Mouse (Mus musculus) intestine, embryonic 14.5 days (tissue): ENCODE results near the gene Csnk1g1. TPM values are rescaled to one million over a fixed set of nuclear protein-coding genes. Genes with fewer than 3 reads are reported as not detected.

ENCODE experiments used
- ATAC-seq: fragments of 200-750 bp; cut with Nextera tagmentation; replicated peaks from 2 replicates; pipeline ENCODE4 v1.8.0; 2017; ENCODE audit warnings: low read depth, moderate number of reproducible peaks, moderate TSS enrichment, moderate library complexity; ENCODE audit not compliant: low FRiP score, low TSS enrichment
- DNase-seq: peaks from one replicate; pipeline ENCODE4 v3.0.0-alpha.2; 2018; ENCODE audit warnings: low spot score
- H3K27ac ChIP-seq: fragments of 300-500 bp; sonication (generic); 2 replicates; pipeline ENCODE4 v1.5.1; 2014; ENCODE audit warnings: low read depth, mild to moderate bottlenecking, control low read depth
- H3K27me3 ChIP-seq: fragments of 300-500 bp; sonication (generic); replicated peaks from 2 replicates; pipeline ENCODE4 v1.6.1; 2014; ENCODE audit warnings: low read length, control low read depth; ENCODE audit not compliant: control insufficient read depth, insufficient read depth
- H3K36me3 ChIP-seq: fragments of 300-500 bp; sonication (generic); 2 replicates; pipeline ENCODE4 v1.6.1; 2014; ENCODE audit warnings: low read length, control low read depth; ENCODE audit not compliant: control insufficient read depth, insufficient read depth
- H3K4me1 ChIP-seq: fragments of 300-500 bp; sonication (generic); replicated peaks from 2 replicates; pipeline ENCODE4 v1.6.1; 2014; ENCODE audit warnings: low read length, control low read depth, mixed read lengths; ENCODE audit not compliant: control insufficient read depth, insufficient read depth
- H3K4me2 ChIP-seq: fragments of 300-500 bp; sonication (generic); 2 replicates; pipeline ENCODE4 v1.6.1; 2014; ENCODE audit warnings: low read length
- H3K4me3 ChIP-seq: fragments of 300-500 bp; sonication (generic); 2 replicates; pipeline ENCODE4 v1.5.1; 2014; ENCODE audit warnings: low read depth, low read length, control low read depth, mixed read lengths
- H3K9ac ChIP-seq: fragments of 300-500 bp; sonication (generic); 2 replicates; pipeline ENCODE4 v1.6.1; 2014; ENCODE audit warnings: mild to moderate bottlenecking, low read length
- H3K9me3 ChIP-seq: fragments of 300-500 bp; sonication (generic); 2 replicates; pipeline ENCODE4 v1.6.1; 2016; ENCODE audit warnings: low read length, control low read depth; ENCODE audit not compliant: control insufficient read depth
- WGBS: fragments of 180-500 bp; shearing (Covaris S2); extraction: QIAGEN DNeasy Blood & Tissue Kit; methylation state at CpG from one replicate; pipeline ENCODE4 v1.1.7; 2014; 5-methylcytosine and 5-hydroxymethylcytosine counted together
- polyA plus RNA-seq: library from polyadenylated mRNA; unstranded; fragments of >200 nt; fragmentation: Nextera tagmentation; extraction: Ambion mirVana; gene quantifications from 2 replicates; pipeline ENCODE4 v1.2.1, GENCODE M21; 2014

Gene Csnk1g1
- polyA plus RNA-seq, 1 experiment from 2014 or later = 18.6 TPM

DNA sequence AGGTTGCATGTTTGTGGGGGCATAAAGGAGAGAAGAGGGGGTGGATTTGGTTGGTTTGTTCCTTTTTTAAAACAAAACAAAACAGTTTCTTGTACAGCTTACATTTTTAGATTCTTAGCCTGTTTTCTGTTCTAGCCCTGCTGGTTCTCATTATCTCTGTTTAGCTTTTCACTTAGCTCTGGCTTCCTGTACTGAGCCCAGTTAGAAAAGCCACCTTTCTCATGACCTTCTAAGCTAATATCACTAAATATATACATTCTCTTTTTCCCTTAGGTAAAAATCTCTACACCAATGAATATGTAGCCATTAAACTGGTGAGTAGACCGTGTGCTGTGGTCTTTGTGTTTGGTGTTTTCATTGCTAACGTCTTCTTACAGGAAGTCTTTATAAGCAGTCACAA, 64.5 kb downstream of the Csnk1g1 start:
- H3K27me3 ChIP-seq = no peaks in the 10 kb centered on the region
- H3K27ac ChIP-seq = no peak overlapping the region
- WGBS = 68% methylated on average over 2 of the region's 2 CpGs
- H3K4me2 ChIP-seq = no peak overlapping the region
- H3K4me3 ChIP-seq = no peak overlapping the region
- ATAC-seq (no peak), DNase-seq (no peak)
- H3K9me3 ChIP-seq = no peaks in the 10 kb centered on the region
- no peak overlapping the region for H3K9ac ChIP-seq
- H3K4me1 ChIP-seq = no peaks in the 10 kb centered on the region
- no peaks in the 10 kb centered on the region for H3K36me3 ChIP-seq

- Histone ChIP-seq H3K27ac (no peak overlapping the region), H3K9me3 (no peaks in the 10 kb centered on the region), H3K9ac (no peak overlapping the region), H3K4me1 (no peaks in the 10 kb centered on the region), H3K4me3 (no peak overlapping the region), H3K36me3 (no peaks in the 10 kb centered on the region), H3K27me3 (no peaks in the 10 kb centered on the region), H3K4me2 (no peak overlapping the region)
- DNase-seq = no peak
- ATAC-seq = no peak
Measured at GRCm38 (mm10) chr9:65975886-65976285, 67.2 kb downstream of the Csnk1g1 start.

DNA sequence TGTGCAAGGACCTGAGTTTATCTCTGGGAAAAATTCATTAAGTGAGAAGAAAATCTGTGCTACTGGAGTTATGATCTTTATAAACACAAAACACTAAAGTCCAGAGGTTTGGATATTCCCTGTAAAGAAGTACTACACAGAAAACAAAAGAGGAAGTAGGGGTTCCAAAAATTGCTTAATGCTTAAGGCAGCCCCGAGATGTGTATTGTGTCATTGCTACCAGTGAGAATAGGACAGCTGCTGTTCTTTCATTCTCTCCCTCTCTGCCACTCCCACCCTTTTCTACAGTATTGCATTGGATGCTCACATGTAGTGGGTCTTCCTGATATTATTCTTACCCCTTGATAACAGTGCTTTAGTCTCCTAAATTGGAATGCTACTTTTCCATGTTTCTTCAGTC, 74.1 kb downstream of the Csnk1g1 start:
- DNase-seq (no peak), ATAC-seq (no peak)
- H3K27me3 ChIP-seq = no peaks in the 10 kb centered on the region
- no peaks in the 10 kb centered on the region for H3K36me3 ChIP-seq
- 87% methylated on average over 1 of the region's 1 CpGs for WGBS
- H3K27ac ChIP-seq = no peak overlapping the region
- no peaks in the 10 kb centered on the region for H3K4me1 ChIP-seq
- no peak overlapping the region for H3K4me3 ChIP-seq
- no peaks in the 10 kb centered on the region for H3K9me3 ChIP-seq
- no peak overlapping the region for H3K9ac ChIP-seq
- no peak overlapping the region for H3K4me2 ChIP-seq

DNA sequence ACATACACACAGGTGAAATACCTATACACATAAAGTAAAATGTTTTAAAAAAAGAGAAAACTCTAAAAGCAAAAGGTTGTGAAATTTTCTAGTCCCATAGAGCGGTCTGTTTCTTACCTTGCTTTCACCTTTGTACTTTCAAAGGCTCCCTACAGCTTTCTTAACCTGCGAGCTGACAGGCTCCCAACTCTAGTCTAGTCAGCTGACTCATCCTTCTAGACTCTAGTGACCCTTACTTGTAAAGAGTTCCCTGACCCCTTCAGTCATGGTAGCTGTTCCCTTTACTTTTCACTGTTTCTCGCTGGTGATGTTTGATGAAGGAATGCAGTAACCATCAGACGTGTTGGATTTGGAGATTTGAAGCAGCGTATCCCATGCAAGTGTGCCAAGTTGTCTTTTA, 78.3 kb downstream of the Csnk1g1 start:
- Histone ChIP-seq H3K4me1 (no peaks in the 10 kb centered on the region), H3K27me3 (no peaks in the 10 kb centered on the region), H3K9me3 (no peaks in the 10 kb centered on the region), H3K36me3 (no peaks in the 10 kb centered on the region), H3K4me3 (no peak overlapping the region), H3K9ac (no peak overlapping the region), H3K4me2 (no peak overlapping the region), H3K27ac (no peak overlapping the region)
- WGBS = 86% methylated on average over 5 of the region's 5 CpGs
- ATAC-seq = no peak
- no peak for DNase-seq

GRCm38 (mm10) chr9:65995603-65996376, 87.1 kb downstream of the Csnk1g1 start:
- H3K4me1 ChIP-seq = no peaks in the 10 kb centered on the region
- H3K4me2 ChIP-seq = no peak overlapping the region
- no peaks in the 10 kb centered on the region for H3K9me3 ChIP-seq
- ATAC-seq (no peak), DNase-seq (no peak)
- peaks cover 15% of the 10 kb centered on the region; the same call in 1 of the 2 replicates for H3K36me3 ChIP-seq
- WGBS = 93% methylated on average over 7 of the region's 7 CpGs
- H3K9ac ChIP-seq = no peak overlapping the region
- no peak overlapping the region for H3K4me3 ChIP-seq
- H3K27me3 ChIP-seq = no peaks in the 10 kb centered on the region
- no peak overlapping the region for H3K27ac ChIP-seq

GRCm38 (mm10) chr9:65998965-65999364, 90.2 kb downstream of the Csnk1g1 start:
- DNase-seq (no peak), ATAC-seq (no peak)
- Histone ChIP-seq H3K4me3 (no peak overlapping the region), H3K27me3 (no peaks in the 10 kb centered on the region), H3K36me3 (peaks cover 28% of the 10 kb centered on the region), H3K4me1 (no peaks in the 10 kb centered on the region), H3K4me2 (no peak overlapping the region), H3K9ac (no peak overlapping the region), H3K9me3 (no peaks in the 10 kb centered on the region), H3K27ac (no peak overlapping the region)
- WGBS = 64% methylated on average over 5 of the region's 5 CpGs

DNA sequence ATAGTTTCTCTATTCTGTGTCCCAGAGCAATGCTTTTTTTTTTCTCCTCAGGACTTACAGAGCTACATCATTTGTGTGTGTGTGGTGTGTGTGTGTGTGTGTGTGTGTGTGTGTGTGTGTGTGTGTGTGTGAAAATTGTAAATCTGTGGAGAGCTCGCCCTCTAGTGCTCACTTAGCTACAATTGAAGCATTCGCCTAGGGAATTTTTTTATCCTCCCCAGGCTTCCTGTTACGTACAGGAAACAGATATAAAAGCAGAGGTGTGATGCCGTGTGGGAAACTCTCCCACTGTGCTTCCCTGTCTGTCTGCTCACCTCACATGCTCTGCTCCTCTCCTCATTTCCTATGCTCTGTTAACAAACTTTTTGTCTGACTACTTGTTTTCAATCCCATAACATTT, 95.7 kb downstream of the Csnk1g1 start:
- H3K36me3 ChIP-seq = peaks cover 33% of the 10 kb centered on the region
- ATAC-seq = no peak
- no peaks in the 10 kb centered on the region for H3K4me1 ChIP-seq
- no peaks in the 10 kb centered on the region for H3K27me3 ChIP-seq
- H3K27ac ChIP-seq = no peak overlapping the region
- no peak overlapping the region for H3K9ac ChIP-seq
- no peak overlapping the region for H3K4me3 ChIP-seq
- H3K9me3 ChIP-seq = no peaks in the 10 kb centered on the region
- 33% methylated on average over 4 of the region's 4 CpGs for WGBS
- no peak overlapping the region for H3K4me2 ChIP-seq
- no peak for DNase-seq

GRCm38 (mm10) chr9:66007603-66008202, 99.0 kb downstream of the Csnk1g1 start:
- H3K27me3 ChIP-seq = no peaks in the 10 kb centered on the region
- no peak overlapping the region for H3K4me2 ChIP-seq
- no peak overlapping the region for H3K9ac ChIP-seq
- ATAC-seq (no peak), DNase-seq (no peak)
- H3K9me3 ChIP-seq = no peaks in the 10 kb centered on the region
- H3K4me1 ChIP-seq = no peaks in the 10 kb centered on the region
- no peak overlapping the region for H3K27ac ChIP-seq
- no peak overlapping the region for H3K4me3 ChIP-seq
- WGBS = 76% methylated on average over 7 of the region's 7 CpGs
- peaks cover 24% of the 10 kb centered on the region for H3K36me3 ChIP-seq

DNA sequence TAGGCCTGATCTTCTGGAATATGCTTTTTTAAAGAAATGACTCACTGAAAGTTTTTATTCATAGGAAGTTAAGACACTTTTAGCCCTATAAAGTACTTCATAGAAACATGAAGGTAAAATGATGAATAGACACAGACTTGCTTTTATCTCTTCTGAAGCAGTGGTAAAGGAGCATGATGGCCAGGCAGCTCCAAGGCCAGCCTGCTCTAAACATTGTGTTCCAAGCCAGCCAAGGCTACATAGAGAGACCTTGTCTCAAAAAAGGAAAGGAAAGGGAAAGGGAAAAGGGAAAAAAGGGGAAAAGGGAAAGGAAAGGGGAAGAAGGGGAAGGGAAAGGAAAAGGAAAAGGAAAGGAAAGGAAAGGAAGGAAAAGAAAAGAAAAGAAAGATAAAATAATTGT, 111.9 kb downstream of the Csnk1g1 start:
- DNase-seq (no peak), ATAC-seq (no peak)
- Histone ChIP-seq H3K4me3 (no peak overlapping the region), H3K9me3 (no peaks in the 10 kb centered on the region), H3K4me1 (no peaks in the 10 kb centered on the region), H3K9ac (no peak overlapping the region), H3K27ac (no peak overlapping the region), H3K27me3 (no peaks in the 10 kb centered on the region), H3K36me3 (peaks cover 36% of the 10 kb centered on the region), H3K4me2 (no peak overlapping the region)
